Mouse (Mus musculus) testis, postnatal 14 days (tissue): Measurements from ENCODE around the gene Abcc10.

Experiments used
- DNase-seq: peaks from one replicate; pipeline ENCODE4 v3.0.0; 2021; ENCODE audit warnings: low spot score

Abcc10 gene

GRCm38 (mm10) chr17:46285407-46285806 lies 42.7 kb downstream of the Abcc10 start:
- no peak for DNase-seq

- no peak for DNase-seq
These were observed 43.5 kb downstream of the Abcc10 start for GRCm38 (mm10) chr17:46284653-46285052.

- no peak for DNase-seq
These were observed 44.2 kb downstream of the Abcc10 start for GRCm38 (mm10) chr17:46283911-46284310.

- no peak for DNase-seq
These were observed 45.0 kb downstream of the Abcc10 start for GRCm38 (mm10) chr17:46283140-46283539.

GRCm38 (mm10) chr17:46282483-46283123 lies 45.5 kb downstream of the Abcc10 start, which contains the start of gene Tjap1:
Tjap1 (minus strand) TSS chr17:46283026.
- peak; percentile 90 for DNase-seq

GRCm38 (mm10) chr17:46278011-46278765 lies 50.0 kb downstream of the Abcc10 start:
- DNase-seq: no peak

GRCm38 (mm10) chr17:46277586-46277985 lies 50.6 kb downstream of the Abcc10 start:
- DNase-seq: no peak

- no peak for DNase-seq
These were observed 52.6 kb downstream of the Abcc10 start for GRCm38 (mm10) chr17:46275506-46275905.

- no peak for DNase-seq
These were observed 53.1 kb downstream of the Abcc10 start for GRCm38 (mm10) chr17:46275034-46275433.

GRCm38 (mm10) chr17:46274465-46274864 lies 53.7 kb downstream of the Abcc10 start:
- no peak for DNase-seq

GRCm38 (mm10) chr17:46273803-46274236 lies 54.3 kb downstream of the Abcc10 start:
- no peak for DNase-seq

GRCm38 (mm10) chr17:46272675-46273074 lies 55.5 kb downstream of the Abcc10 start:
- no peak for DNase-seq

- no peak for DNase-seq
These were observed 56.1 kb downstream of the Abcc10 start for GRCm38 (mm10) chr17:46272058-46272457.

- DNase-seq: no peak
These were observed 58.2 kb downstream of the Abcc10 start for GRCm38 (mm10) chr17:46269771-46270534.

- DNase-seq: no peak
These were observed 60.0 kb downstream of the Abcc10 start for GRCm38 (mm10) chr17:46268026-46268720.

GRCm38 (mm10) chr17:46267511-46267910 lies 60.6 kb downstream of the Abcc10 start:
- no peak for DNase-seq

- no peak for DNase-seq
These were observed 61.2 kb downstream of the Abcc10 start for GRCm38 (mm10) chr17:46266986-46267385.

GRCm38 (mm10) chr17:46265918-46266618 lies 62.1 kb downstream of the Abcc10 start:
- DNase-seq: no peak

GRCm38 (mm10) chr17:46265502-46265901 lies 62.6 kb downstream of the Abcc10 start:
- no peak for DNase-seq

- no peak for DNase-seq
These were observed 65.9 kb downstream of the Abcc10 start for GRCm38 (mm10) chr17:46262201-46262694.

- no peak for DNase-seq
These were observed 68.5 kb downstream of the Abcc10 start for GRCm38 (mm10) chr17:46259675-46260074.
